27 mouse cellular contexts compared by ENCODE assay signal in genomic region chr11:96383381-96383780, GRCm38 (mm10). TPM values are rescaled to one million over a fixed set of nuclear protein-coding genes. Genes with fewer than 3 reads are reported as not detected.
DNase-seq lines count a peak whose midpoint lies in the region; ATAC-seq and TF ChIP-seq lines count a peak whose summit lies in the region.
"Had no signal": no experiment of that assay in that cellular context is flagged by ENCODE, and none has a peak within 500 bp of the region (broad histone marks: within the 10 kb centered on the region; RNA-seq: fewer than 3 reads in every experiment).

No protein-coding gene starts in this region.

- no peak overlapping the region for H3K4me3 ChIP-seq in intestine, embryonic 14.5 days (ENCODE audit: low read depth, low read length)
- no peak overlapping the region for H3K4me3 ChIP-seq in intestine, postnatal 0 days (ENCODE audit: low read depth, low read length)
- no peak overlapping the region for H3K4me3 ChIP-seq in kidney, embryonic 16.5 days (ENCODE audit: low read length)
- H3K4me3 ChIP-seq in midbrain, embryonic 11.5 days (ENCODE audit: low read depth, low read length) = no peak overlapping the region
- no peak overlapping the region for H3K4me3 ChIP-seq in midbrain, embryonic 14.5 days (replicated peaks; ENCODE audit: low read depth, low read length)
- H3K4me3 ChIP-seq in stomach, embryonic 16.5 days (replicated peaks; ENCODE audit: low read length) = no peak overlapping the region
- H3K4me3 ChIP-seq: embryonic facial prominence, embryonic 12.5 days; erythroblast, embryonic 14.5 days; forebrain, embryonic 12.5 days; forebrain, embryonic 15.5 days; heart, embryonic 12.5 days; heart, embryonic 15.5 days; hindbrain, embryonic 10.5 days; hindbrain, embryonic 13.5 days had no signal

- peaks cover 12% of the 10 kb centered on the region for H3K4me1 ChIP-seq in intestine, embryonic 14.5 days (replicated peaks; ENCODE audit: control insufficient read depth, insufficient read depth, low read length)
- no peaks in the 10 kb centered on the region for H3K4me1 ChIP-seq in intestine, postnatal 0 days (replicated peaks; ENCODE audit: control insufficient read depth, insufficient read depth, low read length)
- no peaks in the 10 kb centered on the region for H3K4me1 ChIP-seq in kidney, embryonic 16.5 days (ENCODE audit: insufficient read depth, low read length)
- no peaks in the 10 kb centered on the region for H3K4me1 ChIP-seq in midbrain, embryonic 11.5 days (ENCODE audit: control insufficient read depth, insufficient read depth, low read length)
- H3K4me1 ChIP-seq in midbrain, embryonic 14.5 days (ENCODE audit: control insufficient read depth, insufficient read depth, low read length) = no peaks in the 10 kb centered on the region
- 0 out of 2 replicates have a peak, but pooled peaks cover 10% of the 10 kb centered on the region for H3K4me1 ChIP-seq in stomach, embryonic 16.5 days (ENCODE audit: control insufficient read depth, insufficient read depth, low read length)
- H3K4me1 ChIP-seq: embryonic facial prominence, embryonic 12.5 days; forebrain, embryonic 12.5 days; forebrain, embryonic 15.5 days; heart, embryonic 12.5 days; heart, embryonic 15.5 days; hindbrain, embryonic 10.5 days; hindbrain, embryonic 13.5 days had no signal

- H3K27me3 ChIP-seq in intestine, embryonic 14.5 days (replicated peaks; ENCODE audit: control insufficient read depth, insufficient read depth, low read length) = no peaks in the 10 kb centered on the region
- no peaks in the 10 kb centered on the region; the same call in 1 of the 2 replicates for H3K27me3 ChIP-seq in intestine, postnatal 0 days (replicated peaks; ENCODE audit: control insufficient read depth, insufficient read depth, low read length)
- no peaks in the 10 kb centered on the region for H3K27me3 ChIP-seq in kidney, embryonic 16.5 days (ENCODE audit: insufficient read depth, low read length)
- peaks cover 2% of the 10 kb centered on the region; the same call in 1 of the 2 replicates for H3K27me3 ChIP-seq in midbrain, embryonic 11.5 days (ENCODE audit: control insufficient read depth, insufficient read depth, low read length)
- H3K27me3 ChIP-seq in midbrain, embryonic 14.5 days (ENCODE audit: control insufficient read depth, insufficient read depth, low read length) = no peaks in the 10 kb centered on the region; the same call in 1 of the 2 replicates
- no peaks in the 10 kb centered on the region for H3K27me3 ChIP-seq in stomach, embryonic 16.5 days (ENCODE audit: control insufficient read depth, insufficient read depth, low read length)
- H3K27me3 ChIP-seq: Patski had no signal

- no peak overlapping the region for H3K4me2 ChIP-seq in intestine, embryonic 14.5 days (ENCODE audit: low read length)
- no peak overlapping the region for H3K4me2 ChIP-seq in intestine, postnatal 0 days (replicated peaks; ENCODE audit: low read depth)
- H3K4me2 ChIP-seq in kidney, embryonic 16.5 days (replicated peaks; ENCODE audit: low read depth, low read length) = no peak overlapping the region
- H3K4me2 ChIP-seq in midbrain, embryonic 11.5 days = no peak overlapping the region
- no peak overlapping the region for H3K4me2 ChIP-seq in midbrain, embryonic 14.5 days (ENCODE audit: low read length)
- H3K4me2 ChIP-seq in stomach, embryonic 16.5 days (ENCODE audit: low read depth, low read length) = no peak overlapping the region
- H3K4me2 ChIP-seq: embryonic facial prominence, embryonic 12.5 days; forebrain, embryonic 12.5 days; forebrain, embryonic 15.5 days; heart, embryonic 12.5 days; heart, embryonic 15.5 days; hindbrain, embryonic 13.5 days had no signal

- H3K9me3 ChIP-seq in intestine, embryonic 14.5 days (ENCODE audit: control insufficient read depth, low read length) = no peaks in the 10 kb centered on the region
- no peaks in the 10 kb centered on the region for H3K9me3 ChIP-seq in intestine, postnatal 0 days (ENCODE audit: control insufficient read depth)
- no peaks in the 10 kb centered on the region for H3K9me3 ChIP-seq in kidney, embryonic 16.5 days (ENCODE audit: low read length)
- no peaks in the 10 kb centered on the region for H3K9me3 ChIP-seq in midbrain, embryonic 11.5 days (ENCODE audit: control insufficient read depth, low read length)
- no peaks in the 10 kb centered on the region for H3K9me3 ChIP-seq in midbrain, embryonic 14.5 days (ENCODE audit: control insufficient read depth, low read length)
- H3K9me3 ChIP-seq in stomach, embryonic 16.5 days (replicated peaks; ENCODE audit: control insufficient read depth, low read length) = no peaks in the 10 kb centered on the region
- H3K9me3 ChIP-seq: embryonic facial prominence, embryonic 12.5 days; forebrain, embryonic 12.5 days; forebrain, embryonic 15.5 days; G1E; heart, embryonic 12.5 days; heart, embryonic 15.5 days; hindbrain, embryonic 10.5 days; hindbrain, embryonic 13.5 days had no signal

- H3K27ac ChIP-seq in intestine, embryonic 14.5 days (ENCODE audit: low read depth) = no peak overlapping the region
- H3K27ac ChIP-seq in intestine, postnatal 0 days (ENCODE audit: low read depth, low read length) = no peak overlapping the region
- H3K27ac ChIP-seq in kidney, embryonic 16.5 days (ENCODE audit: low read length) = no peak overlapping the region
- H3K27ac ChIP-seq in midbrain, embryonic 11.5 days (ENCODE audit: low read depth, low read length) = no peak overlapping the region
- no peak overlapping the region for H3K27ac ChIP-seq in midbrain, embryonic 14.5 days (replicated peaks; ENCODE audit: low read depth, low read length)
- no peak overlapping the region for H3K27ac ChIP-seq in stomach, embryonic 16.5 days (ENCODE audit: low read length)
- H3K27ac ChIP-seq: embryonic facial prominence, embryonic 12.5 days; forebrain, embryonic 12.5 days; forebrain, embryonic 15.5 days; heart, embryonic 15.5 days; hindbrain, embryonic 10.5 days; hindbrain, embryonic 13.5 days had no signal

- 60% methylated on average over 5 of the region's 5 CpGs for WGBS in intestine, embryonic 14.5 days
- 50% methylated on average over 5 of the region's 5 CpGs for WGBS in intestine, postnatal 0 days
- WGBS in kidney, embryonic 16.5 days = 66% methylated on average over 5 of the region's 5 CpGs
- WGBS in midbrain, embryonic 11.5 days = 85% methylated on average over 5 of the region's 5 CpGs
- 82% methylated on average over 5 of the region's 5 CpGs for WGBS in midbrain, embryonic 14.5 days
- WGBS in stomach, embryonic 16.5 days = 51% methylated on average over 5 of the region's 5 CpGs

- ATAC-seq in intestine, embryonic 14.5 days (replicated peaks; ENCODE audit: low FRiP score, low TSS enrichment, low read depth) = 0 out of 2 replicates have a peak, but pooled peaks have one; percentile 47
- no peak for ATAC-seq in intestine, postnatal 0 days
- ATAC-seq in kidney, embryonic 16.5 days (ENCODE audit: low FRiP score, low TSS enrichment) = peak; percentile 49; the same call in 1 of the 2 replicates
- no peak for ATAC-seq in midbrain, embryonic 11.5 days (ENCODE audit: low FRiP score)
- ATAC-seq in midbrain, embryonic 14.5 days (ENCODE audit: low FRiP score, low TSS enrichment) = no peak
- peak; percentile 33; the same call in 1 of the 2 replicates for ATAC-seq in stomach, embryonic 16.5 days (ENCODE audit: insufficient read depth, low FRiP score)
- ATAC-seq: forebrain, embryonic 15.5 days; Patski had no signal

- no peak overlapping the region for H3K9ac ChIP-seq in intestine, embryonic 14.5 days (ENCODE audit: low read length)
- H3K9ac ChIP-seq in intestine, postnatal 0 days (ENCODE audit: low read depth, low read length) = no peak overlapping the region
- no peak overlapping the region for H3K9ac ChIP-seq in kidney, embryonic 16.5 days (replicated peaks; ENCODE audit: low read length)
- no peak overlapping the region for H3K9ac ChIP-seq in midbrain, embryonic 11.5 days (ENCODE audit: low read length)
- H3K9ac ChIP-seq in midbrain, embryonic 14.5 days (replicated peaks; ENCODE audit: low read length) = no peak overlapping the region
- H3K9ac ChIP-seq in stomach, embryonic 16.5 days (ENCODE audit: low read length) = no peak overlapping the region
- H3K9ac ChIP-seq: embryonic facial prominence, embryonic 12.5 days; forebrain, embryonic 12.5 days; forebrain, embryonic 15.5 days; heart, embryonic 12.5 days; heart, embryonic 15.5 days; hindbrain, embryonic 13.5 days had no signal

- no peak for TF ChIP-seq CTCF in intestine, postnatal 0 days (IDR thresholded peaks at IDR 0.05; ENCODE audit: low read depth)

- H3K36me3 ChIP-seq in intestine, embryonic 14.5 days (ENCODE audit: control insufficient read depth, insufficient read depth, low read length) = no peaks in the 10 kb centered on the region
- no peaks in the 10 kb centered on the region for H3K36me3 ChIP-seq in intestine, postnatal 0 days (ENCODE audit: control insufficient read depth, insufficient read depth)
- H3K36me3 ChIP-seq in kidney, embryonic 16.5 days (ENCODE audit: insufficient read depth, low read length) = no peaks in the 10 kb centered on the region
- H3K36me3 ChIP-seq in midbrain, embryonic 11.5 days (ENCODE audit: control insufficient read depth, insufficient read depth, low read length) = no peaks in the 10 kb centered on the region
- no peaks in the 10 kb centered on the region for H3K36me3 ChIP-seq in midbrain, embryonic 14.5 days (ENCODE audit: control insufficient read depth, insufficient read depth, low read length)
- no peaks in the 10 kb centered on the region for H3K36me3 ChIP-seq in stomach, embryonic 16.5 days (ENCODE audit: control insufficient read depth, insufficient read depth, low read length)
- H3K36me3 ChIP-seq: embryonic facial prominence, embryonic 12.5 days; forebrain, embryonic 12.5 days; forebrain, embryonic 15.5 days; G1E; heart, embryonic 12.5 days; heart, embryonic 15.5 days; hindbrain, embryonic 10.5 days; hindbrain, embryonic 13.5 days had no signal

- DNase-seq in intestine, embryonic 14.5 days (ENCODE audit: low spot score) = peak; percentile 52
- DNase-seq in kidney, adult 18-20 months = no peak
- peak; percentile 72 for DNase-seq in midbrain, embryonic 11.5 days (ENCODE audit: low spot score, missing footprints)
- DNase-seq in midbrain, embryonic 14.5 days = no peak
- DNase-seq: adrenal gland, postnatal 10 days; adrenal gland, postnatal 36 days; B cell, adult 2 months; cerebellum, adult 18-20 months; cerebellum, adult 9-10 months; cerebellum, postnatal 14 days; gastrocnemius, postnatal 25 days; heart, adult 18-20 months; heart, postnatal 10 days; heart, postnatal 36 days had no signal

RNA-seq across cellular contexts. Expression of gene Hoxb1, which starts 17.8 kb away (rescaled TPM):
- 0.36 and 0.42 TPM in 2 replicates for polyA plus RNA-seq in intestine, embryonic 14.5 days (2014; fragmentation: Nextera tagmentation; extraction: Ambion mirVana)
- not detected in 2 replicates for polyA plus RNA-seq in intestine, postnatal 0 days (2015; fragmentation: Nextera tagmentation; extraction: Ambion mirVana)
- polyA plus RNA-seq in kidney, embryonic 16.5 days (2015; fragmentation: Nextera tagmentation; extraction: Ambion mirVana) = 0.08 and 0.12 TPM in 2 replicates
- not detected in 2 replicates for polyA plus RNA-seq in midbrain, embryonic 11.5 days (2014; fragmentation: Nextera tagmentation; extraction: Ambion mirVana)
- not detected in 2 replicates for polyA plus RNA-seq in midbrain, embryonic 14.5 days (2014; fragmentation: Nextera tagmentation; extraction: Ambion mirVana)
- 0.24 TPM in 1 of 2 replicates, not detected in the other for polyA plus RNA-seq in stomach, embryonic 16.5 days (2015; fragmentation: Nextera tagmentation; extraction: Ambion mirVana)
- polyA plus RNA-seq: erythroblast, embryonic 14.5 days; forebrain, embryonic 12.5 days; forebrain, embryonic 15.5 days; G1E; heart, embryonic 12.5 days; heart, embryonic 15.5 days; Patski had no signal

RNA-seq across cellular contexts. Expression of gene Hoxb2, which starts 33.1 kb away (rescaled TPM):
- 22.9 and 27.9 TPM in 2 replicates for polyA plus RNA-seq in intestine, embryonic 14.5 days (2014; fragmentation: Nextera tagmentation; extraction: Ambion mirVana)
- polyA plus RNA-seq in intestine, postnatal 0 days (2015; fragmentation: Nextera tagmentation; extraction: Ambion mirVana) = 8.4 and 9.4 TPM in 2 replicates
- polyA plus RNA-seq in kidney, embryonic 16.5 days (2015; fragmentation: Nextera tagmentation; extraction: Ambion mirVana) = 34.4 and 36.1 TPM in 2 replicates
- not detected in 2 replicates for polyA plus RNA-seq in midbrain, embryonic 11.5 days (2014; fragmentation: Nextera tagmentation; extraction: Ambion mirVana)
- polyA plus RNA-seq in midbrain, embryonic 14.5 days (2014; fragmentation: Nextera tagmentation; extraction: Ambion mirVana) = 0.17 TPM in 1 of 2 replicates, not detected in the other
- 9.1 and 11.5 TPM in 2 replicates for polyA plus RNA-seq in stomach, embryonic 16.5 days (2015; fragmentation: Nextera tagmentation; extraction: Ambion mirVana)
- polyA plus RNA-seq: erythroblast, embryonic 14.5 days; forebrain, embryonic 15.5 days; G1E had no signal

Comparison
In these comparisons a context has a peak if more than half of its experiments do, and no peak if none do; other contexts are left out.
1. ATAC-seq: peak in intestine, embryonic 14.5 days (single experiment), kidney, embryonic 16.5 days (single experiment) and stomach, embryonic 16.5 days (single experiment); none in intestine, postnatal 0 days (single experiment), midbrain, embryonic 11.5 days (single experiment) and midbrain, embryonic 14.5 days (single experiment).
2. DNase-seq: peak in intestine, embryonic 14.5 days (single experiment) and midbrain, embryonic 11.5 days (single experiment); none in kidney, adult 18-20 months (single experiment) and midbrain, embryonic 14.5 days (single experiment).